Mouse (Mus musculus) left cerebral cortex, adult 9 months (tissue): ENCODE results near the gene Prph.
A peak's percentile ranks its signal among the peaks of the same experiment; 100 is the strongest.

Source experiments
- DNase-seq, 2 experiments: peaks; one replicate each; pipeline ENCODE4 v3.0.0; 2022; ENCODE audit warnings: low spot score in 2 of 2

The Prph gene

GRCm38 (mm10) chr15:99055040-99055439 lies at the start of gene Prph:
Prph (plus strand) TSS chr15:99055174.
- DNase-seq = no peak

GRCm38 (mm10) chr15:99008801-99009241 lies 46.2 kb upstream of the Prph start:
- no peak for DNase-seq

GRCm38 (mm10) chr15:99010896-99011295 lies 44.1 kb upstream of the Prph start:
- DNase-seq = no peak

GRCm38 (mm10) chr15:99011946-99012345 lies 43.0 kb upstream of the Prph start:
- DNase-seq = no peak

- DNase-seq = no peak
Observed at GRCm38 (mm10) chr15:99014496-99015030, 40.4 kb upstream of the Prph start.

- no peak for DNase-seq
Observed at GRCm38 (mm10) chr15:99017355-99017761, 37.6 kb upstream of the Prph start.

GRCm38 (mm10) chr15:99017986-99018385 lies 37.0 kb upstream of the Prph start:
- no peak for DNase-seq

- no peak for DNase-seq
Observed at GRCm38 (mm10) chr15:99018630-99019029, 36.3 kb upstream of the Prph start.

- no peak for DNase-seq
Observed at GRCm38 (mm10) chr15:99019436-99019835, 35.5 kb upstream of the Prph start.

- DNase-seq = no peak
Observed at GRCm38 (mm10) chr15:99020171-99020570, 34.8 kb upstream of the Prph start.

GRCm38 (mm10) chr15:99021255-99021654 lies 33.7 kb upstream of the Prph start:
- DNase-seq = no peak

GRCm38 (mm10) chr15:99024668-99025314 lies 30.2 kb upstream of the Prph start:
- DNase-seq = peak in 1 of 2 experiments; percentile 76

- DNase-seq = no peak
Observed at GRCm38 (mm10) chr15:99025414-99025813, 29.6 kb upstream of the Prph start.

- DNase-seq = no peak
Observed at GRCm38 (mm10) chr15:99026259-99026658, 28.7 kb upstream of the Prph start.

- DNase-seq = no peak
Observed at GRCm38 (mm10) chr15:99027116-99027515, 27.9 kb upstream of the Prph start.

GRCm38 (mm10) chr15:99028874-99029458 lies 26.0 kb upstream of the Prph start:
- no peak for DNase-seq

- peak in 1 of 2 experiments; percentile 50 for DNase-seq
Observed at GRCm38 (mm10) chr15:99029619-99030584, 25.1 kb upstream of the Prph start, which contains the start of gene Tuba1c. Tuba1c (plus strand) TSS chr15:99029891.

GRCm38 (mm10) chr15:99030585-99031387 lies 24.2 kb upstream of the Prph start:
- no peak for DNase-seq

- DNase-seq = no peak
Observed at GRCm38 (mm10) chr15:99031388-99031675, 23.6 kb upstream of the Prph start.

GRCm38 (mm10) chr15:99032041-99032725 lies 22.8 kb upstream of the Prph start:
- no peak for DNase-seq

GRCm38 (mm10) chr15:99032726-99033250 lies 22.2 kb upstream of the Prph start:
- DNase-seq = no peak
